Mouse (Mus musculus) midbrain, embryonic 13.5 days (tissue): ENCODE measurements around the gene Cenpf. TPM values are rescaled to one million over a fixed set of nuclear protein-coding genes. Genes with fewer than 3 reads are reported as not detected.

Experiments
- ATAC-seq: fragments of 200-750 bp; cut with Nextera tagmentation; 2 replicates; pipeline ENCODE4 v1.8.0; 2017; ENCODE audit warnings: mild to moderate bottlenecking, moderate TSS enrichment, moderate library complexity
- H3K27ac ChIP-seq: fragments of 300-500 bp; sonication (generic); 2 replicates; pipeline ENCODE4 v1.5.1; 2015; ENCODE audit warnings: inconsistent platforms, mild to moderate bottlenecking, moderate library complexity
- H3K27me3 ChIP-seq: fragments of 300-500 bp; sonication (generic); 2 replicates; pipeline ENCODE4 v1.6.1; 2015; ENCODE audit warnings: mild to moderate bottlenecking, inconsistent platforms
- H3K36me3 ChIP-seq: fragments of 300-500 bp; sonication (generic); 2 replicates; pipeline ENCODE4 v1.6.1; 2015; ENCODE audit warnings: mild to moderate bottlenecking, inconsistent platforms
- H3K4me1 ChIP-seq: fragments of 300-500 bp; sonication (generic); replicated peaks from 2 replicates; pipeline ENCODE4 v1.6.1; 2015; ENCODE audit warnings: inconsistent platforms
- H3K4me2 ChIP-seq: fragments of 300-500 bp; sonication (generic); replicated peaks from 2 replicates; pipeline ENCODE4 v1.6.1; 2015; ENCODE audit warnings: moderate library complexity, mild to moderate bottlenecking, inconsistent platforms
- H3K4me3 ChIP-seq: fragments of 300-500 bp; sonication (generic); replicated peaks from 2 replicates; pipeline ENCODE4 v1.5.1; 2015; ENCODE audit warnings: mild to moderate bottlenecking, inconsistent platforms
- H3K9ac ChIP-seq: fragments of 300-500 bp; sonication (generic); replicated peaks from 2 replicates; pipeline ENCODE4 v1.6.1; 2015; ENCODE audit warnings: mild to moderate bottlenecking, inconsistent platforms
- H3K9me3 ChIP-seq: fragments of 300-500 bp; sonication (generic); 2 replicates; pipeline ENCODE4 v1.6.1; 2016; ENCODE audit warnings: mild to moderate bottlenecking, inconsistent platforms
- WGBS: fragments of 180-500 bp; shearing (Covaris S2); methylation state at CpG from one replicate; pipeline ENCODE4 v1.1.7; 2015; 5-methylcytosine and 5-hydroxymethylcytosine counted together
- polyA plus RNA-seq: library from polyadenylated mRNA; unstranded; fragments of >200 nt; fragmentation: Nextera tagmentation; extraction: Ambion mirVana; gene quantifications from 2 replicates; pipeline ENCODE4 v1.2.1, GENCODE M21; 2015

Cenpf gene
- polyA plus RNA-seq, result 51.8 and 58.9 TPM in 2 replicates

DNA sequence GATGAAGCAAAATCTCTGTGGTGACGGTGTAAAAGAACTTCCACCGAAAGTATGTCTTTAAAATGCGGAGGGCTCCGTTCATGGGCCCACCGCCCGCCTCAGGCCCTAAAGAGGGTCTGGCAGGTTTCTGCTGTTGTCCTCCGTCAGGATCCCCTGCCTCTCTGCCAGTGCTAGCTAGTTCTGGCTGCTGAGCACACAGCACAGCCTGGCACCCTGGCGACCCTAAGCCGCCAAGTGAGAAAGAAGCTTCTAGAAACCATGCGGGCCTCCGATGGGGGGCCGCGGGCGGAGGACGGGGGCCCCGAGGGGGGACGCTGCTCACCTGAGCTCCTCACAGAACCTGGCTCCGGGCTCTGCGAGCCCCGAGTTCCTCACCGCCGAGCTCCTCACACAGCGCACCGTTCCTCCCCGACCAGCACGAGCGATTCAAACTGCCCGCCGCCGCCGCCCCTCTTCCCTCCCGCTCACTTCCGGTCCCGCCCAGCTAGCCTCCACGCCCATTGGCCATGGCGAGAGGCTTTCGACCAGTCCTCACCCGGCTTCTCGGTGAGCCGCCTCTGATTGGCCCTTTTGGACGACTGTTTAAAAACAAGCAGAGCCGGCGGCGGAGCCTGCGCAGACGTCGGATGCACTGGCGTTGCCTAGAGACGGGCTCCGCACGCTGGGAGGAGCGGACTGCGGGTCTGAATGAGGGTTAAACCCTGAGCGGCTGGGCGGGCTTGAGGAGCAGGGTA is at the start of gene Cenpf:
TSS of gene Cenpf (minus strand) at position 433 of the 734 bp plus-strand sequence.
- Histone ChIP-seq H3K4me3 (peak within 1 kb of the TSS; percentile 73), H3K27ac (0 out of 2 replicates have a peak within 1 kb of the TSS, but pooled peaks have one; percentile 9), H3K4me2 (peak within 1 kb of the TSS; percentile 92), H3K36me3 (peaks cover 14% of the 10 kb centered on the region), H3K27me3 (no peaks in the 10 kb centered on the region), H3K4me1 (peaks cover 36% of the 10 kb centered on the region), H3K9ac (peak within 1 kb of the TSS; percentile 71), H3K9me3 (no peaks in the 10 kb centered on the region)
- ATAC-seq, result peak; percentile 100
- WGBS, result under 1% methylated on average over 54 of the region's 55 CpGs

DNA sequence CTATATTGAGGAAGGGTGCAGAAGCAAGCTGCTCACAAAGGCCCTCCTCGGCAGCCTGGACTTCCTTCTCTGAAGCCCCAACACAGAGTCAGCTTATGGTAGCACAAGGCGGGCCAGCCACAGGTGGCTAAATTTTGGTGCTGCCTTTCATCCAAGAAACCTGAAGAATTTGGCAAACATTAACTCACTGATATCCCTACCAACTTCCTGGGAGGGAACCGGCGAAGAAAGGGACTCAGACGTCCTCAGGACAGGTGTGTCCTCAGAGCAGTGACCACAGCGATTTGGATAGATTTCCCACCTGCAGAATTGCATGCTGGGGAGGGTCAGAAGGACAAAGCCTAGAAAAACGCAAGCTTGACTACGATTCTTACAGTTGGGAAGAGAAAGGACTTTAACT is 44.3 kb upstream of the Cenpf start:
- Histone ChIP-seq H3K9me3 (no peaks in the 10 kb centered on the region), H3K36me3 (no peaks in the 10 kb centered on the region), H3K27ac (no peak overlapping the region), H3K4me1 (peaks cover 29% of the 10 kb centered on the region), H3K27me3 (peaks cover 37% of the 10 kb centered on the region), H3K4me3 (no peak overlapping the region), H3K9ac (no peak overlapping the region), H3K4me2 (no peak overlapping the region)
- 81% methylated on average over 8 of the region's 8 CpGs for WGBS
- ATAC-seq, result no peak

DNA sequence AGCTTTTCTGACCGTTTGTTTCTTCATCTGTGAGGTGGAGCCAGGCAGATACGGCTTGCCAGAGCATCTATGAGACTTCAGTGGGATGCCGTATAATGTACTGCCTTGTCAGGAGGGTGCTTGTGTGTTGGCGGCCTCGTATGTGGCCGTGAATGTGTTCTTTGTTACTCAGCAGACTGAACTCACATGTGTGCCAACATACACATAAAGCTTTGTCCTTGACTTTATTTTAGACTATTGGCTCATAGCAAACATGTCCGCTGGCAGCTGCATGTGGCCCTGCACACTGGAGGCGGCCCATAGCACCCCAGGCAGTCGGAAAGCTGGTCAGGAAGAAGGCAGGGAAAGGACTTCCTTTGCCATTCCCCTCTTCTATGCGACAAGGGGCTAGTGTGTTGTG is 43.8 kb upstream of the Cenpf start:
- Histone ChIP-seq H3K27me3 (peaks cover 42% of the 10 kb centered on the region), H3K9me3 (no peaks in the 10 kb centered on the region), H3K27ac (no peak overlapping the region), H3K4me2 (no peak overlapping the region), H3K4me3 (no peak overlapping the region), H3K4me1 (peaks cover 30% of the 10 kb centered on the region), H3K36me3 (no peaks in the 10 kb centered on the region), H3K9ac (no peak overlapping the region)
- ATAC-seq, result no peak
- 81% methylated on average over 10 of the region's 10 CpGs for WGBS

DNA sequence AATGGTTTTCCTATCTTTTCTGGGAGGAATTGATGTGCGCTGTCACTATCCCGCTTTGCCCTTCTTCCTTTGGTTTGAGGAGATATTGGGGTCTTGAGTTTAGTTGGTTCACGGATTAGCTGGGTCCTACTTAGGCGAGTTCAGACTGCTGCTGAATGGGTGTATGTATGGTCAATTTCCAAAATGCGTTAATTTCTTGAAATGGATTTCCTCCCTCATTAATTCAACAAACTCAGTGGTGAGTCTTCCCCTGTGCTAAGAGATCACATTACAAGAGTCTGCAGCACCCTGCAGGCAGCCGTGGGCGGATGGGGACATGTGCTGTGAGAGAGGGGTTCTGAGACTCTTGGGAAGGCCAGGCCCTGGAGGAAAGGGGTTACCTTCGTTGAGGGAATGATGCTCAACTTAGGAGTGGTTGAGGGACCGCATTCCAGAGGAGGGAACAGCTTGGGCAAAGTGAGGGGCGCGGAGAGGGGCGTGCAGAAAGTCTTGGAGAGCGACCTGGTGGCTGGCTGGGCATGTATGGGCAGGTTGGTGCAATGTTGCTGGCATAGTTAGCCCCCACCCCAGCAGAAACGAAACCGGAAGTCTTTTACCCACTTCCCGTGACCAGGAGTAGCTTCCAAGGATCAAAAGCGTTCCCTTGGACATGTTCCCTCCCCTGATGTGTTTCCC is 41.4 kb upstream of the Cenpf start:
- Histone ChIP-seq H3K4me2 (peak overlapping the region; percentile 99), H3K9ac (no peak overlapping the region), H3K9me3 (no peaks in the 10 kb centered on the region), H3K27ac (no peak overlapping the region), H3K36me3 (no peaks in the 10 kb centered on the region), H3K27me3 (peaks cover 57% of the 10 kb centered on the region), H3K4me1 (peaks cover 30% of the 10 kb centered on the region), H3K4me3 (peak overlapping the region; percentile 57)
- ATAC-seq, result no peak
- 9% methylated on average over 17 of the region's 17 CpGs for WGBS

DNA sequence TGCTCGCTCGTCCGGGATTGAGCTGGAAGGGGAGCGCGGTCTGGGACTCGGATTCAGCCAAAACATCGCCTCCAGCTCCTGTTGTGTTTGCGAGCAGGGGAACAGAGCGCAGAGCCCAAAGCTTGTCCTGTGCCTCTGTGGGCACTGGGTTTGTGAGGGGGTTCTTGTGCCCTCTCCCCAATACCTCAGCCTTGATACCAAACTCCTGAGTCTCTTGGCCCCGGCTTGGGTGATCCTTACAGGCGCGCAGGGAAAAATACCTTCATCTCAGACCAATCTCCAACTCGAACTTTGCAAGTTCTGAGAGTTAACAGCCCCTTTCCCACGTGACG is 40.9 kb upstream of the Cenpf start:
- Histone ChIP-seq H3K27me3 (peaks cover 57% of the 10 kb centered on the region), H3K4me3 (peak overlapping the region; percentile 57), H3K36me3 (no peaks in the 10 kb centered on the region), H3K9ac (peak overlapping the region; percentile 58), H3K4me2 (peak overlapping the region; percentile 99), H3K27ac (no peak overlapping the region), H3K9me3 (no peaks in the 10 kb centered on the region), H3K4me1 (peaks cover 30% of the 10 kb centered on the region)
- under 1% methylated on average over 15 of the region's 15 CpGs for WGBS
- peak; percentile 11; the same call in 1 of the 2 replicates for ATAC-seq

DNA sequence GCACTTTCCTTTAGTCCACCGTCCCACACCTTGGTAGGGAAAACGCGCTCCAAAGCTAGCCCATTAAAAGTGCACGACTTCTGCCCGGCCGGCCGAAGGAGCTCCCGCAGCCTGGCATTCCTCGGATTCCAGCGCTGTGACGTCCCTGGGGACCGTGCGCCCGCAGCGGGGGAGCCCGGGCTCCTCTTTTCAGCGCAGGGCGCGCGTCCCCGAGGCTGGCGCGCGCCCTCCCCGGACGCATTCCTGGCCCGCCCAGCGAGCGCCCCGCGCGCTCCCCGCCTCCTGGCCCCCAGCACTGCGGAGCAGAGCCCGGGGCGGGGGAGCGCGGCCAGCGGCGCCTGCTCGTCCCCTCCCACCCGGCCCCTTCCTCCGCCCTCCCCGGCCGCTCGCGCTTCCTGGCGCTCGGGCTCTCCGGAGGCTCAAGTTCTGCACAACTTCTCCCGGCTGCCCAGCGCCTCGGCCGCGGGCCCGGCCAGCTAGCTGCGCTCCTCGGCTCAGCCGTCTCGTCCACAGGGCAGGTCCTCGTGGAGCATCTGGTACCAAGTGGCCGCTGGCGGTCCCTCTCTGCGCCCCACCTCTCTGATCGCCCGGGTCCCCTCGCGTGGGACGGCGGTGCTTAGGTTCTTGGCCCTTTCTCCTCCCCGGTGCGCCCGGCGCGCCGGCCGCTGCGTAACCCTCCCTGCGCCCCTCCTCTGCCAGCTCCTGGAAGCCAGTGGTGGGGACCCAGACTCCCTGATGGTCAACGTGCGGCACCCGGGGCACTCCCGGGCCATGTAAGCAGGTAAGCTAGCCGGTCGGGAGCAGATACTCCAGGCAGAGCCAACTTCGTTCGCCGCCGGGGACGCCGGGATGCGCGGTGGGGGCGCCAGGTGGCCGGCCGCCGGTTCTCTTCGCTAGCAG is 40.2 kb upstream of the Cenpf start, which contains the start of gene Ptpn14:
TSS of gene Ptpn14 (plus strand) at position 385 of the 900 bp plus-strand sequence.
- H3K9ac ChIP-seq, result peak within 1 kb of the TSS; percentile 58
- H3K9me3 ChIP-seq, result no peaks in the 10 kb centered on the region
- H3K36me3 ChIP-seq, result no peaks in the 10 kb centered on the region
- H3K4me2 ChIP-seq, result peak within 1 kb of the TSS; percentile 99
- WGBS, result under 1% methylated on average over 93 of the region's 98 CpGs
- H3K27me3 ChIP-seq, result peaks cover 57% of the 10 kb centered on the region
- H3K4me1 ChIP-seq, result peaks cover 30% of the 10 kb centered on the region
- H3K27ac ChIP-seq, result no peak within 1 kb of the TSS
- peak within 1 kb of the TSS; percentile 57 for H3K4me3 ChIP-seq
- ATAC-seq, result peak; percentile 91

DNA sequence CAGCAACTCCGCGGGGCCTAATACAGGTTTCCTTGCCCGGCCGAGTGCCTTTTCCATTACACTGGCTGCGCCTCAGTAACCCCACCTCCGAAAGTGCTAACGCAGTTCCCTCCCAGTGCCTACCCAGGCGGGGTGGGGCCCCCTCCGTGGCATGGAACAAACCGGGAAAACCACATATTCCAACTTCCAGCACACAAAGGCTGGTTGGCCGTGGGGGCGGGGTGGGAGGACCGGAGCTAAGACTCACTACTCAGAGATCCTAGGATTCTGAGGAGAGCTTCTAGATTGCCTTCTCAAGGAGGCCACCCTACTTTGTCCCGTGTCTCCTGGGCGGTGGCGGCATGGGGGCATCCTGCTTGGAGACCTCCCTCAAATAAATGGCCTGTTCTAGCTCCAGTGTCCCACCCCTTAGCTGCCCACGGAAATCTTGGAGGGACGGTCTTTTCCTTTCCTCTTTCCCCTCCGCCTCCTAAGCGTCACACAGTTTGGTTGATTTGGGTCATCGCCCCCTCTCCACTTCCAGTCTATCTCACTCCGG is 39.5 kb upstream of the Cenpf start:
- 1% methylated on average over 22 of the region's 22 CpGs for WGBS
- Histone ChIP-seq H3K9ac (peak overlapping the region; percentile 58), H3K36me3 (no peaks in the 10 kb centered on the region), H3K4me3 (peak overlapping the region; percentile 57), H3K9me3 (no peaks in the 10 kb centered on the region), H3K4me2 (peak overlapping the region; percentile 99), H3K27me3 (peaks cover 57% of the 10 kb centered on the region), H3K27ac (no peak overlapping the region), H3K4me1 (peaks cover 30% of the 10 kb centered on the region)
- peak; percentile 52 for ATAC-seq

DNA sequence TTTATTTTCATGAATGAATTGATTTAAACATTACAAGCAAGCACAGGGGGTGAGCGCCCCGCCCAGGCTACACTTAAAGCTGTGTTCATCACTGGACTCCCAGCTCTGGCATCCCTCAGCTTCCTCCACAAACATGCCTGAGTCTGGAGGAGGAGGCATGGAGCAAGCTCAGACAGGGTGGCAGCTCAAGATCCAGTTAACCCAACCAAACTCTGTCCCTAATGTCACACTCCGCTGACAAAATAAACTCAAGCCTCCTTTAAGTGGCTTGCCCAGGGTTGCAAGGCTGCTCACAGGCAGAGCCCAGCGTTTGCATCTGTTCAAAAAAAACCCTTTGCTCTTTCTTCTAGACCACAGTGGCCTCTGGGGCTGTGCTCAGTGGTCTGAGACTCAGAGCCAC is 38.2 kb upstream of the Cenpf start:
- H3K9ac ChIP-seq, result no peak overlapping the region
- H3K4me2 ChIP-seq, result no peak overlapping the region
- peaks cover 28% of the 10 kb centered on the region for H3K4me1 ChIP-seq
- no peaks in the 10 kb centered on the region for H3K9me3 ChIP-seq
- 59% methylated on average over 4 of the region's 4 CpGs for WGBS
- H3K27me3 ChIP-seq, result peaks cover 57% of the 10 kb centered on the region
- no peak for ATAC-seq
- H3K4me3 ChIP-seq, result no peak overlapping the region
- no peaks in the 10 kb centered on the region for H3K36me3 ChIP-seq
- no peak overlapping the region for H3K27ac ChIP-seq

DNA sequence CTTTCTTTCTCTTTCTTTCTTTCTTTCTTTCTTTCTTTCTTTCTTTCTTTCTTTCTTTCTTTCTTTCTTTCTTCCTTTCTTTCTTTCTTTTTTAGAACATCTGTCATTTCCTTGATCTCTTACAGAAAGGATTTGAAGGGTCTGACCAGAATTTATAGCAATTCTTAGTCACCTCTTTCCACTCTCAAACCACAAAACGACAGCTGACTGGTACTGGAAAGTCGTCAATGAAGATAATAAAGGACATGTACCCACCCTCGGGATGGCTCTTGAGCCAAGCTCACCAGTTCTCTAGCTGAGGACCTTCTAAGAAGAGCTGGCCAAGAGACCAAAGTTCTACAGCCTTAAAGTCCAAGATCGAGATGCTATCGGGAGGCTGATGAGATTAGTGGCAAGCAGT is 30.7 kb upstream of the Cenpf start:
- 84% methylated on average over 5 of the region's 5 CpGs for WGBS
- Histone ChIP-seq H3K9ac (no peak overlapping the region), H3K27ac (no peak overlapping the region), H3K9me3 (no peaks in the 10 kb centered on the region), H3K36me3 (no peaks in the 10 kb centered on the region), H3K4me1 (no peaks in the 10 kb centered on the region), H3K4me2 (no peak overlapping the region), H3K27me3 (no peaks in the 10 kb centered on the region), H3K4me3 (no peak overlapping the region)
- no peak for ATAC-seq

DNA sequence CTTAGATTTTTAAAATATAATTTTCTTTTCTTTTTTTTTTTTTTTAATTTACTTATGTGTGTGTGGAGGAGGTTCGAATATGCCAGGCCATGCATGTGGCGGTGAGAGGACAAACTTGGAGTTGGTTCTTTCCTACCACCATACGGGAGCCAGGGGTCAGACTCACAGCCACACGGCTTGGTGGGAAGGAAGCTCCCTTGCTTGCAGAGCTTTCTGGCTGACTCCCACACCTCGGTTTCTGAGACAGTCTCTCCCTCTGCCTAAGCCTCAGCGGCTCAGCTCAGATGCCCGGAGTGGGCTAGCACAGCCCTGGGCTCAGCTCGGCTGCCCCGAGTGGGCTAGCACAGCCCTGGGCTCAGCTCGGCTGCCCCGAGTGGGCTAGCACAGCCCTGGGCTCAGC is 29.7 kb upstream of the Cenpf start:
- no peaks in the 10 kb centered on the region for H3K4me1 ChIP-seq
- H3K27me3 ChIP-seq, result no peaks in the 10 kb centered on the region
- no peak overlapping the region for H3K4me2 ChIP-seq
- H3K9me3 ChIP-seq, result no peaks in the 10 kb centered on the region
- H3K9ac ChIP-seq, result no peak overlapping the region
- no peaks in the 10 kb centered on the region for H3K36me3 ChIP-seq
- H3K4me3 ChIP-seq, result no peak overlapping the region
- no peak for ATAC-seq
- H3K27ac ChIP-seq, result no peak overlapping the region
- WGBS, result 88% methylated on average over 11 of the region's 11 CpGs

DNA sequence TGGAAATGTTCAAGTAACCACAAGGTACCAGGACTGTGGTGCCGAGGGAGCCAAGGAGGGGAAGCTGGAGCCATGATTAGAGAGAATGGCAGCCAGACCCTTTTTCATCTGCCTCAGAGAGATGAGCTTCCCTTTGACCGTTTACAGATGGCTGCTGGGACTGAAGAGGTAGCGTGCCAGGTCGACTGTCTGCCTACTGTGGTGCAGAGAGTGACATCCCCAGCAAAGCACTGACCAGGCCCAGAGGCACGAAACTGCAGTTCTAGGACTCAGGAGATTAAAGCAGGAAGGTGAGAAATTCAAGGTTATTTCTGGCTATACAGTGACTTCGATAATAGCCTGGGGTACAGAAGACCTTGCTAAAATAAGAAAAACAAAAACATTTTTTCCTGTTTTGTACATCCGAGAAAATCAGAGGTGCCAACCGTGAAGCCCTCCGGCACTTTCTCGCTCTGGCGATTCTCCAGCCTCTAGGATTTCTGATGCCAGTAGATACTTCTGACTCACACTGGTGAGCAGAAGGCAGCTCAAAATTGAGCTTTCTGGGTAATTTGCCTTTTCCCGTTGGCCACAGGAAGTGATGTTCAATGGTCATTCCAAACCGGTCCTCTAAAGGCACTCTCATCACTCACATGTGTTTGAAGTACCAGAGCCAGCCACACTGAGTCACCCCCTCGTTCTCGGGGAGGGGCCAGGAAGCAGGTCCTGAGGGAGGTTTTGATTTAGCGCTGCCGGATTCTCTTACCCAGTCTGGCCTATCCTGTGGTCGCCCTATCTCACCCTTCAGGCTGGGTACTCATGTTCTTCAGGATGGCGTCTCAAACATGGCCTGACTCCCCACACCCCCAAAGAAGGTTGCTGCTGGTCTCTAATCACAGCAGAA is 28.3 kb upstream of the Cenpf start:
- 73% methylated on average over 19 of the region's 19 CpGs for WGBS
- Histone ChIP-seq H3K36me3 (no peaks in the 10 kb centered on the region), H3K4me2 (no peak overlapping the region), H3K4me3 (no peak overlapping the region), H3K9ac (no peak overlapping the region), H3K9me3 (no peaks in the 10 kb centered on the region), H3K27ac (no peak overlapping the region), H3K4me1 (no peaks in the 10 kb centered on the region), H3K27me3 (no peaks in the 10 kb centered on the region)
- ATAC-seq, result no peak
